Mouse (Mus musculus): Measurements from ENCODE around the gene Taf9b. TPM values are rescaled to one million over a fixed set of nuclear protein-coding genes. Genes with fewer than 3 reads are reported as not detected.

The Taf9b gene
- polyA plus RNA-seq, 2 experiments: 7.8 to 8.1 TPM

- Histone ChIP-seq H3K27me3 (ENCODE audit: control insufficient read depth, insufficient read depth, low read length) (no peaks in the 10 kb centered on the region), H3K9ac (ENCODE audit: low read depth, low read length, severe bottlenecking) (no peak overlapping the region), H3K4me3 (replicated peaks; ENCODE audit: low read length) (peak overlapping the region; percentile 27), H3K36me3 (ENCODE audit: control insufficient read depth, insufficient read depth, low read length) (no peaks in the 10 kb centered on the region), H3K4me2 (replicated peaks; ENCODE audit: low read depth, low read length, severe bottlenecking) (peak overlapping the region; percentile 39; the same call in 1 of the 2 replicates), H3K4me1 (ENCODE audit: control insufficient read depth, insufficient read depth, low read length) (no peaks in the 10 kb centered on the region), H3K27ac (replicated peaks; ENCODE audit: low read depth, low read length) (no peak overlapping the region), H3K9me3 (ENCODE audit: control insufficient read depth, low read length) (no peaks in the 10 kb centered on the region)
- DNase-seq (ENCODE audit: low spot score) (peak; percentile 87), ATAC-seq (ENCODE audit: low FRiP score, low read depth) (peak; percentile 81)
- 33% methylated on average over 18 of the region's 18 CpGs for WGBS
- no peak for TF ChIP-seq POLR2A (IDR thresholded peaks at IDR 0.05; ENCODE audit: borderline replicate concordance, extremely low read depth, insufficient read depth, insufficient read length)
These were observed 49.7 kb downstream of the Taf9b start for GRCm38 (mm10) chrX:106171106-106171852.

GRCm38 (mm10) chrX:106165089-106165488 is 55.9 kb downstream of the Taf9b start:
- no peaks in the 10 kb centered on the region for H3K36me3 ChIP-seq (ENCODE audit: control insufficient read depth, insufficient read depth, low read length)
- ATAC-seq (ENCODE audit: low FRiP score, low read depth): no peak
- 86% methylated on average over 1 of the region's 1 CpGs for WGBS
- H3K4me2 ChIP-seq (replicated peaks; ENCODE audit: low read depth, low read length, severe bottlenecking): no peak overlapping the region
- H3K4me1 ChIP-seq (ENCODE audit: control insufficient read depth, insufficient read depth, low read length): no peaks in the 10 kb centered on the region
- H3K9ac ChIP-seq (ENCODE audit: low read depth, low read length, severe bottlenecking): no peak overlapping the region
- no peak for DNase-seq (ENCODE audit: low spot score)
- H3K9me3 ChIP-seq (ENCODE audit: control insufficient read depth, low read length): no peaks in the 10 kb centered on the region
- H3K27ac ChIP-seq (replicated peaks; ENCODE audit: low read depth, low read length): no peak overlapping the region
- H3K27me3 ChIP-seq (ENCODE audit: control insufficient read depth, insufficient read depth, low read length): no peaks in the 10 kb centered on the region
- TF ChIP-seq POLR2A (IDR thresholded peaks at IDR 0.05; ENCODE audit: borderline replicate concordance, extremely low read depth, insufficient read depth, insufficient read length): no peak
- H3K4me3 ChIP-seq (replicated peaks; ENCODE audit: low read length): no peak overlapping the region

- Histone ChIP-seq H3K9ac (ENCODE audit: low read depth, low read length, severe bottlenecking) (no peak overlapping the region), H3K27ac (replicated peaks; ENCODE audit: low read depth, low read length) (no peak overlapping the region), H3K4me3 (replicated peaks; ENCODE audit: low read length) (no peak overlapping the region), H3K27me3 (ENCODE audit: control insufficient read depth, insufficient read depth, low read length) (no peaks in the 10 kb centered on the region), H3K36me3 (ENCODE audit: control insufficient read depth, insufficient read depth, low read length) (no peaks in the 10 kb centered on the region), H3K4me1 (ENCODE audit: control insufficient read depth, insufficient read depth, low read length) (no peaks in the 10 kb centered on the region), H3K4me2 (replicated peaks; ENCODE audit: low read depth, low read length, severe bottlenecking) (no peak overlapping the region), H3K9me3 (ENCODE audit: control insufficient read depth, low read length) (no peaks in the 10 kb centered on the region)
- DNase-seq (ENCODE audit: low spot score): no peak
- TF ChIP-seq POLR2A (IDR thresholded peaks at IDR 0.05; ENCODE audit: borderline replicate concordance, extremely low read depth, insufficient read depth, insufficient read length): no peak
- no peak for ATAC-seq (ENCODE audit: low FRiP score, low read depth)
- WGBS: 76% methylated on average over 5 of the region's 5 CpGs
These were observed 56.4 kb downstream of the Taf9b start for GRCm38 (mm10) chrX:106164555-106164954.

GRCm38 (mm10) chrX:106163995-106164394 is 57.0 kb downstream of the Taf9b start:
- TF ChIP-seq POLR2A (IDR thresholded peaks at IDR 0.05; ENCODE audit: borderline replicate concordance, extremely low read depth, insufficient read depth, insufficient read length): no peak
- DNase-seq (ENCODE audit: low spot score) (peak; percentile 9), ATAC-seq (ENCODE audit: low FRiP score, low read depth) (no peak)
- Histone ChIP-seq H3K9me3 (ENCODE audit: control insufficient read depth, low read length) (no peaks in the 10 kb centered on the region), H3K4me3 (replicated peaks; ENCODE audit: low read length) (no peak overlapping the region), H3K27me3 (ENCODE audit: control insufficient read depth, insufficient read depth, low read length) (no peaks in the 10 kb centered on the region), H3K4me2 (replicated peaks; ENCODE audit: low read depth, low read length, severe bottlenecking) (no peak overlapping the region), H3K9ac (ENCODE audit: low read depth, low read length, severe bottlenecking) (no peak overlapping the region), H3K27ac (replicated peaks; ENCODE audit: low read depth, low read length) (no peak overlapping the region), H3K4me1 (ENCODE audit: control insufficient read depth, insufficient read depth, low read length) (no peaks in the 10 kb centered on the region), H3K36me3 (ENCODE audit: control insufficient read depth, insufficient read depth, low read length) (no peaks in the 10 kb centered on the region)
- 52% methylated on average over 5 of the region's 5 CpGs for WGBS

Other genes starting within 250 kb of the Taf9b start
- gene Magt1, start 209.3 kb downstream of the Taf9b start, polyA plus RNA-seq (2012; rRNA removed): 24.3 and 26.8 TPM in 2 replicates
- 55.3 and 60.1 TPM in 2 replicates for gene Magt1, start 209.3 kb downstream of the Taf9b start, polyA plus RNA-seq (2014; fragmentation: Nextera tagmentation; extraction: Ambion mirVana)
- 241 and 276 TPM in 2 replicates for gene Cox7b, start 205.5 kb downstream of the Taf9b start, polyA plus RNA-seq (2012; rRNA removed)
- gene Cox7b, start 205.5 kb downstream of the Taf9b start, polyA plus RNA-seq (2014; fragmentation: Nextera tagmentation; extraction: Ambion mirVana): 371 and 402 TPM in 2 replicates
- 10.3 and 10.7 TPM in 2 replicates for gene Atp7a, start 193.9 kb downstream of the Taf9b start, polyA plus RNA-seq (2012; rRNA removed)
- gene Atp7a, start 193.9 kb downstream of the Taf9b start, polyA plus RNA-seq (2014; fragmentation: Nextera tagmentation; extraction: Ambion mirVana): 30.0 and 34.6 TPM in 2 replicates
- gene Tlr13, start 78.0 kb downstream of the Taf9b start, polyA plus RNA-seq (2012; rRNA removed): 0.68 and 0.84 TPM in 2 replicates
- gene Tlr13, start 78.0 kb downstream of the Taf9b start, polyA plus RNA-seq (2014; fragmentation: Nextera tagmentation; extraction: Ambion mirVana): 0.76 and 1.2 TPM in 2 replicates
- gene Pgk1, start 34.1 kb downstream of the Taf9b start, polyA plus RNA-seq (2012; rRNA removed): 329 and 352 TPM in 2 replicates
- 312 and 332 TPM in 2 replicates for gene Pgk1, start 34.1 kb downstream of the Taf9b start, polyA plus RNA-seq (2014; fragmentation: Nextera tagmentation; extraction: Ambion mirVana)
- gene Fnd3c2, start 34.2 kb upstream of the Taf9b start, polyA plus RNA-seq (2012; rRNA removed): 0.04 TPM in 1 of 2 replicates, not detected in the other
- not detected in 2 replicates for gene Fnd3c2, start 34.2 kb upstream of the Taf9b start, polyA plus RNA-seq (2014; fragmentation: Nextera tagmentation; extraction: Ambion mirVana)